Mouse (Mus musculus) gastrocnemius, adult 2 months (tissue): ENCODE results near the gene Nptx1. TPM values are rescaled to one million over a fixed set of nuclear protein-coding genes. Genes with fewer than 3 reads are reported as not detected.

Experiments used
- DNase-seq: peaks from one replicate; pipeline ENCODE4 v3.0.0; 2022
- H3K27ac ChIP-seq: fragments of 200-600 bp; 2 replicates; pipeline ENCODE4 v1.8.1; 2022; ENCODE audit warnings: mild to moderate bottlenecking
- H3K4me3 ChIP-seq: fragments of 200-600 bp; 2 replicates; pipeline ENCODE4 v1.8.1; 2022; ENCODE audit warnings: mild to moderate bottlenecking, moderate library complexity
- CTCF ChIP-seq: fragments of 200-600 bp; IDR thresholded peaks from 2 replicates; pipeline ENCODE4 v1.8.1; 2022; ENCODE audit warnings: antibody characterized with exemption, mild to moderate bottlenecking, moderate library complexity
- intact Hi-C: fragments of 180-260 bp; cut with DNase I; formaldehyde crosslinking; loops from one replicate; pipeline ENCODE4 v1.15.1; 2025
- total RNA-seq, 2 experiments: library from RNA; stranded (reverse); gene quantifications; 2 replicates each; pipeline ENCODE4 v1.2.3; 2021

Gene Nptx1
- total RNA-seq, 2 experiments from 2014 or later, result not detected

GRCm38 (mm10) chr11:119562286-119562685 lies 14.7 kb upstream of the Nptx1 start:
- intact Hi-C loops, result no loop called here
- no peak for DNase-seq
- Histone ChIP-seq H3K4me3 (no peak overlapping the region), H3K27ac (no peak overlapping the region)
- TF ChIP-seq CTCF, result no peak

- no peak for DNase-seq
- H3K4me3 ChIP-seq, result no peak overlapping the region
- no peak overlapping the region for H3K27ac ChIP-seq
- intact Hi-C loops, result no loop called here
- no peak for TF ChIP-seq CTCF
These were observed 11.5 kb upstream of the Nptx1 start for GRCm38 (mm10) chr11:119558870-119559610.

GRCm38 (mm10) chr11:119557940-119558869 lies 10.7 kb upstream of the Nptx1 start:
- H3K27ac ChIP-seq, result no peak overlapping the region
- no peak for TF ChIP-seq CTCF
- H3K4me3 ChIP-seq, result no peak overlapping the region
- intact Hi-C loops, result no loop called here
- DNase-seq, result no peak

- intact Hi-C loops, result no loop called here
- no peak for TF ChIP-seq CTCF
- H3K27ac ChIP-seq, result no peak overlapping the region
These were observed 7.6 kb upstream of the Nptx1 start for GRCm38 (mm10) chr11:119555170-119555569.

GRCm38 (mm10) chr11:119554706-119555105 lies 7.2 kb upstream of the Nptx1 start:
- intact Hi-C loops, result no loop called here
- no peak for DNase-seq
- Histone ChIP-seq H3K27ac (no peak overlapping the region), H3K4me3 (no peak overlapping the region)
- TF ChIP-seq CTCF, result no peak

More at GRCm38 (mm10) chr11:119555170-119555569, 7.6 kb upstream of the Nptx1 start:
- H3K4me3 ChIP-seq, result no peak overlapping the region
- no peak for DNase-seq

- Histone ChIP-seq H3K27ac (no peak overlapping the region), H3K4me3 (no peak overlapping the region)
- DNase-seq, result no peak
- no peak for TF ChIP-seq CTCF
- intact Hi-C loops, result no loop called here
These were observed 5.6 kb upstream of the Nptx1 start for GRCm38 (mm10) chr11:119552902-119553802.

- H3K4me3 ChIP-seq, result no peak overlapping the region
- intact Hi-C loops, result no loop called here
- TF ChIP-seq CTCF, result no peak
- no peak overlapping the region for H3K27ac ChIP-seq
- no peak for DNase-seq
These were observed 4.7 kb upstream of the Nptx1 start for GRCm38 (mm10) chr11:119552301-119552700.

- no peak for DNase-seq
- no peak for TF ChIP-seq CTCF
- intact Hi-C loops, result no loop called here
- Histone ChIP-seq H3K27ac (no peak overlapping the region), H3K4me3 (no peak overlapping the region)
These were observed 3.9 kb upstream of the Nptx1 start for GRCm38 (mm10) chr11:119551468-119551867.

- intact Hi-C loops, result no loop called here
- TF ChIP-seq CTCF, result no peak
- H3K4me3 ChIP-seq, result no peak overlapping the region
These were observed 3.2 kb upstream of the Nptx1 start for GRCm38 (mm10) chr11:119550546-119551335.

GRCm38 (mm10) chr11:119549371-119549811 lies 1.8 kb upstream of the Nptx1 start:
- no peak for TF ChIP-seq CTCF
- H3K27ac ChIP-seq, result no peak overlapping the region
- intact Hi-C loops, result no loop called here
- no peak for DNase-seq
- H3K4me3 ChIP-seq, result peak overlapping the region; percentile 86

More at GRCm38 (mm10) chr11:119550546-119551335, 3.2 kb upstream of the Nptx1 start:
- DNase-seq, result no peak
- no peak overlapping the region for H3K27ac ChIP-seq

GRCm38 (mm10) chr11:119548741-119549370 lies 1.3 kb upstream of the Nptx1 start:
- intact Hi-C loops, result no loop called here
- no peak for DNase-seq

More at GRCm38 (mm10) chr11:119548741-119549370, 1.3 kb upstream of the Nptx1 start:
- peak overlapping the region; percentile 86 for H3K4me3 ChIP-seq
- H3K27ac ChIP-seq, result no peak overlapping the region
- peak; percentile 17; the same call in 1 of the 2 replicates for TF ChIP-seq CTCF
